Mouse (Mus musculus) limb, embryonic 14.5 days (tissue): ENCODE measurements at regions not wholly inside any gene's neighbourhood (a gene's known extent, or its start where the extent isn't known, plus 50 kb on each side); places are given as distances from the start of the nearest gene placed in this dataset.

Experiments used
- ATAC-seq: fragments of 200-750 bp; cut with Nextera tagmentation; 2 replicates; pipeline ENCODE4 v1.8.0; 2017; ENCODE audit warnings: low read depth, moderate number of reproducible peaks, moderate TSS enrichment; ENCODE audit not compliant: low FRiP score
- DNase-seq: peaks from one replicate; pipeline ENCODE4 v3.0.0-alpha.2; 2015; ENCODE audit warnings: low spot score
- H3K27ac ChIP-seq: fragments of 300-500 bp; sonication (generic); replicated peaks from 2 replicates; pipeline ENCODE4 v1.5.1; 2014; ENCODE audit warnings: low read depth, mild to moderate bottlenecking, low read length, moderate library complexity, mixed read lengths
- H3K27me3 ChIP-seq: fragments of 300-500 bp; sonication (generic); 2 replicates; pipeline ENCODE4 v1.6.1; 2014; ENCODE audit warnings: low read length, mixed read lengths; ENCODE audit not compliant: control insufficient read depth, insufficient read depth
- H3K36me3 ChIP-seq: fragments of 300-500 bp; sonication (generic); 2 replicates; pipeline ENCODE4 v1.6.1; 2014; ENCODE audit warnings: mild to moderate bottlenecking, low read length, moderate library complexity, mixed read lengths; ENCODE audit not compliant: control insufficient read depth, insufficient read depth
- H3K4me1 ChIP-seq: fragments of 300-500 bp; sonication (generic); 2 replicates; pipeline ENCODE4 v1.6.1; 2014; ENCODE audit warnings: antibody characterized with exemption, low read length, mixed read lengths; ENCODE audit not compliant: control insufficient read depth, insufficient read depth
- H3K4me2 ChIP-seq: fragments of 300-500 bp; sonication (generic); replicated peaks from 2 replicates; pipeline ENCODE4 v1.6.1; 2014; ENCODE audit warnings: low read depth, mild to moderate bottlenecking, low read length, moderate library complexity; ENCODE audit not compliant: severe bottlenecking
- H3K4me3 ChIP-seq: fragments of 300-500 bp; sonication (generic); replicated peaks from 2 replicates; pipeline ENCODE4 v1.5.1; 2014; ENCODE audit warnings: low read length
- H3K9ac ChIP-seq: fragments of 300-500 bp; sonication (generic); 2 replicates; pipeline ENCODE4 v1.6.1; 2014; ENCODE audit warnings: mild to moderate bottlenecking, low read depth, low read length, moderate library complexity; ENCODE audit not compliant: severe bottlenecking
- H3K9me3 ChIP-seq: fragments of 300-500 bp; sonication (generic); 2 replicates; pipeline ENCODE4 v1.6.1; 2016; ENCODE audit warnings: low read length; ENCODE audit not compliant: control insufficient read depth
- POLR2A ChIP-seq: fragments of 200-500 bp; IDR thresholded peaks from 2 replicates; pipeline ENCODE4 v1.8.0; 2012; ENCODE audit warnings: inconsistent platforms, mild to moderate bottlenecking, moderate library complexity, borderline replicate concordance; ENCODE audit not compliant: insufficient read depth, insufficient read length; ENCODE audit errors: extremely low read depth
- WGBS: fragments of 180-500 bp; shearing (Covaris S2); extraction: QIAGEN DNeasy Blood & Tissue Kit; methylation state at CpG from one replicate; pipeline ENCODE4 v1.1.7; 2014; 5-methylcytosine and 5-hydroxymethylcytosine counted together

DNA sequence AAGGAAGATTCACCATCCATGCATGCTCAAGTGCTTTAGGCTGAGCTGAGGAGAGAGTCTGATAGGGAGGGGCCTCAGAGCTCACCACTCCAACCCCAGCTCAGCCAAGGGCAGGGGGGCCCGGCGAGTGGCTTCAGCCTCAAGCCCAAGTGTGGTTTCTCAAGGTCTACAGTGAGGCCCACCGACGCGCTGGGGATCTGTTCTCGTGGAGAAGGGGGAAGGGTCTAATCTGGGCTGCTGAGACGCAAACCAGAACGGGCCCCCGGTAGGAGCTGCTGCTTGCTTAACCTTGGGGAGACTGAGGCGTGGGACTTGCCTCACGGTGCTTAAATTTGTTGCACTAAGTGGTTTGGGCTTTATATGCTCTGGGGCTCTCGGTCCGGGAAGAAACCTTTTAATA is 70.9 kb downstream of the Asb1 start:
- DNase-seq (no peak), ATAC-seq (peak; percentile 71)
- no peak for TF ChIP-seq POLR2A
- Histone ChIP-seq H3K27me3 (no peaks in the 10 kb centered on the region), H3K36me3 (no peaks in the 10 kb centered on the region), H3K9ac (no peak overlapping the region), H3K4me1 (peaks cover 71% of the 10 kb centered on the region), H3K9me3 (no peaks in the 10 kb centered on the region), H3K4me3 (no peak overlapping the region), H3K27ac (peak overlapping the region; percentile 74), H3K4me2 (peak overlapping the region; percentile 39)
- 16% methylated on average over 13 of the region's 13 CpGs for WGBS

DNA sequence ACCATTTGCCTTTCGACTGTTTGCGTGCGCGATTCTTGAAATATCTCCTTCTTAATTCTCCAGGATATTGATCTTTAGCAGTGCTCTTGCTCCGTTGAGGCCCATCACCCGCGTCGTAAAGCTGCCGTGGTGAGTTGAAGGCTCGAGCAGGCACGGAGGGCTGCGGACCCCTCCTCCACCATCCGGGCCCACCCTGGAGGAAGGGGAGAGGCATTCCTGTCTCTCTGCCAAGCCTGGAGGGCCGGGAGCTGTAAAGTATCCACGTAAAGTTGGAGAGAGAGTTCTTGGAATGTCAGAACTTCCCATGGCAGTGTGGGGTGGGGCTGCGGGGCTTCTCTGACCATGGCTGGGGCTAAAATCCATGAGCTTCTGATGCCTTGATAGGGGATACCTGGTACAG is 71.3 kb downstream of the Asb1 start:
- H3K4me2 ChIP-seq: peak overlapping the region; percentile 39
- 6% methylated on average over 16 of the region's 16 CpGs for WGBS
- peak; percentile 89 for ATAC-seq
- H3K27ac ChIP-seq: peak overlapping the region; percentile 74
- no peaks in the 10 kb centered on the region for H3K9me3 ChIP-seq
- TF ChIP-seq POLR2A: no peak
- H3K27me3 ChIP-seq: no peaks in the 10 kb centered on the region
- H3K36me3 ChIP-seq: no peaks in the 10 kb centered on the region
- DNase-seq: peak; percentile 87
- H3K4me3 ChIP-seq: no peak overlapping the region
- H3K4me1 ChIP-seq: peaks cover 67% of the 10 kb centered on the region
- H3K9ac ChIP-seq: no peak overlapping the region

DNA sequence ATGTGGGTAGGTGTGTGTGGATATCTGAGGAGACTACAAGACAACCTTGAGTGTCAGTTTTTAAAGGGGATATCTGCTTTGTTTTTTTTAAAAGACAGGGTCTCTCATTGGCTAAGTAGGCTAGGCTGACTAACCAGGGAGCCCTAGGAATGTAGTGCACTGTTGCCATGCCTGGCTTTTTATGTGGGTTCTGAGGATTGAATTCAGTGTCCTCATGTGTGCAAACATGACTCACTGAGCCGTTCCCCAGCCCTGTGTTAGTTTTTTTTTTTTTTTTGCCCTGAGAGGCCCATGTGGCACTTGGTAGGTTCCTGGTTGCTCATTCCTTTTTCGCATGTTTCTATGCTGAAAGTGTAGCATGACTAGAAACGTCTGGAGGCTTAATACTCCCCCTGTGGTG is 72.6 kb downstream of the Asb1 start:
- Histone ChIP-seq H3K27me3 (no peaks in the 10 kb centered on the region), H3K4me1 (peaks cover 67% of the 10 kb centered on the region), H3K9ac (no peak overlapping the region), H3K4me3 (no peak overlapping the region), H3K36me3 (no peaks in the 10 kb centered on the region), H3K27ac (peak overlapping the region; percentile 55; the same call in 1 of the 2 replicates), H3K4me2 (no peak overlapping the region), H3K9me3 (no peaks in the 10 kb centered on the region)
- DNase-seq: no peak
- 26% methylated on average over 3 of the region's 3 CpGs for WGBS
- no peak for TF ChIP-seq POLR2A
- no peak for ATAC-seq

DNA sequence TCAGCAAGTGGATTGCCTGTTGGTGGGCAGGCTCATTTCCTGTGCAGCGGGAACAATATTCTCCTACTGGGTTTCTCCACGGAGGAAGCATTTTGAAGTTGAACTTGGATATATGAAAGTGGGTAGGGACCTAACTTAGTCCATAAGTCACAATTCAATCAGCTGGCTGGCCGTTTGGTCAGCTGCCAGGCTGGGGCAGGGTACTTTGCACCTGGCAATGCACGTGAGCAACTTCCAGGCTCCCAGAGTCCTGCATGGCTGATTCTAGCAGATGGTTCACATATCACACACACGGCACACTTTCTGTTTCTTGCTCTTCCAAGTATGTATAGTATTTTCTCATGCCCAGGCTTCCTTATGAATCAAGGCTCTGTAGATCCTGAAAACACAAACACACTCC is 75.1 kb downstream of the Asb1 start:
- Histone ChIP-seq H3K4me3 (no peak overlapping the region), H3K27me3 (no peaks in the 10 kb centered on the region), H3K27ac (no peak overlapping the region), H3K9me3 (no peaks in the 10 kb centered on the region), H3K9ac (no peak overlapping the region), H3K4me1 (peaks cover 72% of the 10 kb centered on the region), H3K36me3 (no peaks in the 10 kb centered on the region), H3K4me2 (no peak overlapping the region)
- no peak for TF ChIP-seq POLR2A
- ATAC-seq (no peak), DNase-seq (no peak)
- WGBS: 52% methylated on average over 5 of the region's 5 CpGs

DNA sequence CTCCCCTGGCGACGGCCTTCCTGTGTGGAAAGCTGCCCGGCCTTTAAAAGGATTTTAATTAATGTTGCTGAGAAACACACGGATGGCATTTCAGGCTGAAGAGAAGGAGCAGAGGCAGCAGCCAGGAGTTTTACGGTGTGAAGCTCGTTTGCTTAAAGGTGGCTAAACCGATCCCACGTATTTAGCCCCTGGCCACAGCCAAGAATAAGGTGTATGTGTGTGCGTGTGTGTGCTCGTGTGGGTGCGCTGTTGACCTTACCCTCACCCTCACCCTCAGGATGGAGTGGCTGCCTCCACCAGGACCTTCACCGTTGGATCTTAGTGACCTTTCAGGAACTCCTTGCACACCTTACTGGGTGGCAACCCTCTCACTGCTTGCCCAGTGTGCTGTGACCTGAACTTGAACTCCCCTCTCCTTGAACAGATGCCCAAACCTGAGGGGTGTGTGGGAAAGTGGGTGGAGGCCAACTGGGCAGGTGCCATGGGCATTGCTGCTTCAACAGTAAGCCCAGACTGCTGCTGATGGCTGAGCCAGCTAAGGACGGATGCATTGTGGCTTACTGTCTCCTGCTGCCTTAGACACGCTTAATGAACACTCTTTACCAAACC is 78.3 kb downstream of the Asb1 start:
- no peak for TF ChIP-seq POLR2A
- WGBS: 31% methylated on average over 14 of the region's 14 CpGs
- H3K4me2 ChIP-seq: 0 out of 2 replicates have a peak overlapping the region, but pooled peaks have one; percentile 3
- DNase-seq (peak; percentile 69), ATAC-seq (peak; percentile 47)
- no peaks in the 10 kb centered on the region for H3K36me3 ChIP-seq
- no peak overlapping the region for H3K9ac ChIP-seq
- H3K9me3 ChIP-seq: no peaks in the 10 kb centered on the region
- no peak overlapping the region for H3K4me3 ChIP-seq
- H3K27me3 ChIP-seq: no peaks in the 10 kb centered on the region
- peak overlapping the region; percentile 21; the same call in 1 of the 2 replicates for H3K27ac ChIP-seq
- H3K4me1 ChIP-seq: peaks cover 40% of the 10 kb centered on the region
